Mouse (Mus musculus): Measurements from ENCODE around the gene Hkdc1. TPM values are rescaled to one million over a fixed set of nuclear protein-coding genes. Genes with fewer than 3 reads are reported as not detected.

Gene Hkdc1
- polyA plus RNA-seq, 1 experiment from 2014 or later, result 0.35 TPM

GRCm38 (mm10) chr10:62334686-62335422, 87.4 kb downstream of the Hkdc1 start:
- H3K36me3 ChIP-seq (replicated peaks), result no peaks in the 10 kb centered on the region
- no peak overlapping the region for H3K9ac ChIP-seq
- no peaks in the 10 kb centered on the region for H3K27me3 ChIP-seq (replicated peaks)
- ATAC-seq (replicated peaks), result no peak
- peaks cover 47% of the 10 kb centered on the region for H3K4me1 ChIP-seq
- WGBS, result 31% methylated on average over 20 of the region's 20 CpGs
- H3K27ac ChIP-seq, result no peak overlapping the region
- H3K9me3 ChIP-seq, result no peaks in the 10 kb centered on the region
- no peak overlapping the region for H3K4me3 ChIP-seq
- H3K4me2 ChIP-seq, result peak overlapping the region; percentile 12; the same call in 1 of the 2 replicates

- H3K4me3 ChIP-seq, result no peak overlapping the region
- 69% methylated on average over 14 of the region's 14 CpGs for WGBS
- no peak overlapping the region for H3K9ac ChIP-seq
- H3K27ac ChIP-seq, result no peak overlapping the region
- no peaks in the 10 kb centered on the region for H3K9me3 ChIP-seq
- no peaks in the 10 kb centered on the region for H3K36me3 ChIP-seq (replicated peaks)
- peaks cover 34% of the 10 kb centered on the region for H3K4me1 ChIP-seq
- no peaks in the 10 kb centered on the region for H3K27me3 ChIP-seq (replicated peaks)
- H3K4me2 ChIP-seq, result no peak overlapping the region
- ATAC-seq (replicated peaks), result no peak
Observed at GRCm38 (mm10) chr10:62333269-62333668, 89.0 kb downstream of the Hkdc1 start.

Other genes starting within 250 kb of the Hkdc1 start
- 21.1 and 23.4 TPM in 2 replicates for gene Tspan15, start 191.2 kb downstream of the Hkdc1 start, polyA plus RNA-seq (2015; fragmentation: Nextera tagmentation; extraction: Ambion mirVana)
- not detected in 2 replicates for gene Tacr2, start 170.1 kb downstream of the Hkdc1 start, polyA plus RNA-seq (2015; fragmentation: Nextera tagmentation; extraction: Ambion mirVana)
- gene Hk1, start 42.6 kb downstream of the Hkdc1 start, polyA plus RNA-seq (2015; fragmentation: Nextera tagmentation; extraction: Ambion mirVana), result 126 and 135 TPM in 2 replicates
- 1.2 and 1.5 TPM in 2 replicates for gene 4930507D05Rik, start 27.0 kb upstream of the Hkdc1 start, polyA plus RNA-seq (2015; fragmentation: Nextera tagmentation; extraction: Ambion mirVana)
- gene Supv3l1, start 27.2 kb upstream of the Hkdc1 start, polyA plus RNA-seq (2015; fragmentation: Nextera tagmentation; extraction: Ambion mirVana), result 19.8 and 21.1 TPM in 2 replicates
- gene Vps26a, start 64.3 kb upstream of the Hkdc1 start, polyA plus RNA-seq (2015; fragmentation: Nextera tagmentation; extraction: Ambion mirVana), result 52.6 and 55.0 TPM in 2 replicates
- 10.5 and 12.1 TPM in 2 replicates for gene Srgn, start 105.0 kb upstream of the Hkdc1 start, polyA plus RNA-seq (2015; fragmentation: Nextera tagmentation; extraction: Ambion mirVana)
- gene Kif1bp, start 156.0 kb upstream of the Hkdc1 start, polyA plus RNA-seq (2015; fragmentation: Nextera tagmentation; extraction: Ambion mirVana), result 76.4 and 77.3 TPM in 2 replicates
- gene Ddx21, start 179.8 kb upstream of the Hkdc1 start, polyA plus RNA-seq (2015; fragmentation: Nextera tagmentation; extraction: Ambion mirVana), result 13.2 and 15.0 TPM in 2 replicates
- 83.7 and 88.1 TPM in 2 replicates for gene Ddx50, start 228.7 kb upstream of the Hkdc1 start, polyA plus RNA-seq (2015; fragmentation: Nextera tagmentation; extraction: Ambion mirVana)

Data from midbrain, embryonic 15.5 days (tissue).